11 mouse cellular contexts compared by ENCODE assay signal in the genomic region with DNA sequence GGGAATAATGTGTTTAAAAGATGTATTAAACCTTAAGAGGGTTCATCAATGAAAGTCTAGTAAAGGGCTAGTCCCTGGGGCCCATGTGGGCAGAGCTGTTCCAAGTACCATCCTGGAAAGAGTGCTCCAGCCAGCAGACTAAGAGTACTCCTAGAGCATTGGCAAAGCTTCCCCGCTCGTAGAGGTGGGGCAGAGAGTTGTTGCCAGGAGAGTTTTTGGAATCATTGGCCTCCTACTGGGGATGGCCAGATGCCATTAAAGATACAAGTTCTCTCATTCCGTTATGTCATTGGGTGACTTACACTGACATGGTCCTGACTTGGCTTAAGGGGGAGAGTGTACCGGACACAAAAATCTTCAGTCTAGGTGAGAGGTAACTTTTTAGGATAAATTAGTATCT. TPM values are rescaled to one million over a fixed set of nuclear protein-coding genes. Genes with fewer than 3 reads are reported as not detected.
DNase-seq lines count a peak whose midpoint lies in the region; ATAC-seq and TF ChIP-seq lines count a peak whose summit lies in the region.
"Had no signal": no experiment of that assay in that cellular context is flagged by ENCODE, and none has a peak within 500 bp of the region (broad histone marks: within the 10 kb centered on the region; RNA-seq: fewer than 3 reads in every experiment).

No protein-coding gene starts in this region.

- peak; percentile 66 for DNase-seq in gastrocnemius, adult 2 months
- DNase-seq in gastrocnemius, postnatal 4 days (ENCODE audit: low spot score in 2 of 2): no peak
- DNase-seq in midbrain, postnatal 0 days (ENCODE audit: low spot score): peak; percentile 61
- DNase-seq in cerebellum, postnatal 25 days: peak; percentile 52 to 76
- DNase-seq: right cerebral cortex, adult 18-20 months had no signal

- H3K36me3 ChIP-seq in midbrain, postnatal 0 days (ENCODE audit: insufficient read depth, low read length): peaks cover 5% of the 10 kb centered on the region; the same call in 1 of the 2 replicates
- peaks cover 20% of the 10 kb centered on the region for H3K36me3 ChIP-seq in midbrain, embryonic 16.5 days (ENCODE audit: control insufficient read depth, insufficient read depth, low read length)

- WGBS in midbrain, postnatal 0 days: 62% methylated on average over 4 of the region's 4 CpGs
- 52% methylated on average over 4 of the region's 4 CpGs for WGBS in midbrain, embryonic 16.5 days

- no peak overlapping the region for H3K4me3 ChIP-seq in gastrocnemius, adult 2 months
- H3K4me3 ChIP-seq in midbrain, postnatal 0 days (ENCODE audit: low read depth, low read length): no peak overlapping the region
- no peak overlapping the region for H3K4me3 ChIP-seq in midbrain, embryonic 16.5 days (ENCODE audit: low read depth, low read length)
- H3K4me3 ChIP-seq: limb, embryonic 15.5 days had no signal

- no peaks in the 10 kb centered on the region for H3K27me3 ChIP-seq in midbrain, postnatal 0 days (ENCODE audit: insufficient read depth, low read length)
- no peaks in the 10 kb centered on the region for H3K27me3 ChIP-seq in midbrain, embryonic 16.5 days (ENCODE audit: control insufficient read depth, insufficient read depth, low read depth, low read length)
- H3K27me3 ChIP-seq: limb, embryonic 15.5 days had no signal

- peaks cover 8% of the 10 kb centered on the region; the same call in 1 of the 2 replicates for H3K4me1 ChIP-seq in midbrain, postnatal 0 days (ENCODE audit: insufficient read depth, low read length)
- peaks cover 31% of the 10 kb centered on the region for H3K4me1 ChIP-seq in midbrain, embryonic 16.5 days (ENCODE audit: control insufficient read depth, insufficient read depth, low read length)

- ATAC-seq in midbrain, postnatal 0 days (ENCODE audit: low FRiP score): no peak
- no peak for ATAC-seq in midbrain, embryonic 16.5 days
- ATAC-seq in erythroblast, adult 5-6 weeks (replicated peaks; ENCODE audit: low FRiP score, poor library complexity, severe bottlenecking): no peak
- no peak for ATAC-seq in megakaryocyte-erythroid progenitor cell, adult 5-6 weeks (replicated peaks; ENCODE audit: low FRiP score, low TSS enrichment, poor library complexity, severe bottlenecking)
- ATAC-seq: inflammation-experienced regulatory T-cells, adult 6 months had no signal

- no peak overlapping the region for H3K4me2 ChIP-seq in midbrain, postnatal 0 days (ENCODE audit: low read depth, low read length, poor library complexity, severe bottlenecking)
- no peak overlapping the region for H3K4me2 ChIP-seq in midbrain, embryonic 16.5 days (ENCODE audit: low read length)
- H3K4me2 ChIP-seq: limb, embryonic 15.5 days had no signal

- H3K27ac ChIP-seq in gastrocnemius, adult 2 months: no peak overlapping the region; the same call in 1 of the 2 replicates
- H3K27ac ChIP-seq in midbrain, postnatal 0 days (ENCODE audit: low read depth, low read length): no peak overlapping the region
- no peak overlapping the region for H3K27ac ChIP-seq in midbrain, embryonic 16.5 days (ENCODE audit: low read length)
- H3K27ac ChIP-seq: limb, embryonic 15.5 days had no signal

- no peak for TF ChIP-seq CTCF in gastrocnemius, adult 2 months (IDR thresholded peaks at IDR 0.05)
- TF ChIP-seq CTCF in midbrain, postnatal 0 days (IDR thresholded peaks at IDR 0.05): no peak

- intact Hi-C loops in gastrocnemius, adult 2 months (cut with DNase I): no loop called here

- no peaks in the 10 kb centered on the region for H3K9me3 ChIP-seq in midbrain, postnatal 0 days (ENCODE audit: low read length)
- no peaks in the 10 kb centered on the region for H3K9me3 ChIP-seq in midbrain, embryonic 16.5 days (replicated peaks; ENCODE audit: control insufficient read depth, low read length, poor library complexity, severe bottlenecking)
- H3K9me3 ChIP-seq: limb, embryonic 15.5 days had no signal

- no peak overlapping the region for H3K9ac ChIP-seq in midbrain, postnatal 0 days (replicated peaks; ENCODE audit: low read length, poor library complexity, severe bottlenecking)
- H3K9ac ChIP-seq in midbrain, embryonic 16.5 days (ENCODE audit: low read depth, low read length): no peak overlapping the region
- H3K9ac ChIP-seq: limb, embryonic 15.5 days had no signal

RNA-seq across cellular contexts. Expression of a gene that starts 1.4 kb away (rescaled TPM):
- total RNA-seq in gastrocnemius, adult 2 months (2021): under 1 TPM; 0.25 to 0.26 TPM
- total RNA-seq in gastrocnemius, postnatal 4 days (2021): 1 to 10 TPM; 2.2 to 2.3 TPM
- 157 and 160 TPM in 2 replicates for total RNA-seq in midbrain, postnatal 0 days (2014; rRNA removed)
- 167 and 176 TPM in 2 replicates for polyA plus RNA-seq in midbrain, postnatal 0 days (2015; fragmentation: Nextera tagmentation; extraction: Ambion mirVana)
- 123 and 137 TPM in 2 replicates for polyA plus RNA-seq in midbrain, embryonic 16.5 days (2015; fragmentation: Nextera tagmentation; extraction: Ambion mirVana)
- not detected in 2 replicates for total RNA-seq in erythroblast, adult 5-6 weeks (2015; ENCODE audit: low replicate concordance)
- total RNA-seq in erythroblast, adult 5-6 weeks (2017; ENCODE audit: low replicate concordance): not detected in 2 replicates
- 1.0 TPM in 1 of 2 replicates, not detected in the other for total RNA-seq in megakaryocyte-erythroid progenitor cell, adult 5-6 weeks (2014; fragmentation: Nextera tagmentation)
- 0.30 TPM in 1 of 2 replicates, not detected in the other for total RNA-seq in megakaryocyte-erythroid progenitor cell, adult 5-6 weeks (2017)

RNA-seq across cellular contexts. Expression of a gene that starts 7.4 kb away (rescaled TPM):
- 10 to 100 TPM; 11.0 to 11.7 TPM for total RNA-seq in gastrocnemius, adult 2 months (2021)
- 10 to 100 TPM; 32.9 to 34.6 TPM for total RNA-seq in gastrocnemius, postnatal 4 days (2021)
- total RNA-seq in midbrain, postnatal 0 days (2014; rRNA removed): 70.3 and 79.1 TPM in 2 replicates
- 156 and 158 TPM in 2 replicates for polyA plus RNA-seq in midbrain, postnatal 0 days (2015; fragmentation: Nextera tagmentation; extraction: Ambion mirVana)
- polyA plus RNA-seq in midbrain, embryonic 16.5 days (2015; fragmentation: Nextera tagmentation; extraction: Ambion mirVana): 134 and 136 TPM in 2 replicates
- 20.9 and 24.9 TPM in 2 replicates for total RNA-seq in erythroblast, adult 5-6 weeks (2015; ENCODE audit: low replicate concordance)
- 3.6 and 3.8 TPM in 2 replicates for total RNA-seq in erythroblast, adult 5-6 weeks (2017; ENCODE audit: low replicate concordance)
- 139 and 173 TPM in 2 replicates for total RNA-seq in megakaryocyte-erythroid progenitor cell, adult 5-6 weeks (2014; fragmentation: Nextera tagmentation)
- 24.7 and 36.9 TPM in 2 replicates for total RNA-seq in megakaryocyte-erythroid progenitor cell, adult 5-6 weeks (2017)

RNA-seq across cellular contexts. Expression of a gene that starts 17.7 kb away (rescaled TPM):
- total RNA-seq in gastrocnemius, adult 2 months (2021): 1 to 10 TPM; 1.9 to 2.5 TPM
- total RNA-seq in gastrocnemius, postnatal 4 days (2021): 1 to 10 TPM; 9.3 to 9.7 TPM
- 15.5 and 22.3 TPM in 2 replicates for total RNA-seq in midbrain, postnatal 0 days (2014; rRNA removed)
- 8.4 and 9.4 TPM in 2 replicates for polyA plus RNA-seq in midbrain, postnatal 0 days (2015; fragmentation: Nextera tagmentation; extraction: Ambion mirVana)
- polyA plus RNA-seq in midbrain, embryonic 16.5 days (2015; fragmentation: Nextera tagmentation; extraction: Ambion mirVana): 7.8 and 15.1 TPM in 2 replicates
- total RNA-seq in erythroblast, adult 5-6 weeks (2015; ENCODE audit: low replicate concordance): not detected in 2 replicates
- total RNA-seq in erythroblast, adult 5-6 weeks (2017; ENCODE audit: low replicate concordance): 0.34 TPM in 1 of 2 replicates, not detected in the other
- not detected in 2 replicates for total RNA-seq in megakaryocyte-erythroid progenitor cell, adult 5-6 weeks (2014; fragmentation: Nextera tagmentation)
- total RNA-seq in megakaryocyte-erythroid progenitor cell, adult 5-6 weeks (2017): not detected in 2 replicates

RNA-seq across cellular contexts. Expression of a gene that starts 40.0 kb away (rescaled TPM):
- total RNA-seq in gastrocnemius, adult 2 months (2021): 10 to 100 TPM; 24.5 to 29.3 TPM
- total RNA-seq in gastrocnemius, postnatal 4 days (2021): 10 to 100 TPM; 20.4 to 23.2 TPM
- 29.5 and 36.8 TPM in 2 replicates for total RNA-seq in midbrain, postnatal 0 days (2014; rRNA removed)
- polyA plus RNA-seq in midbrain, postnatal 0 days (2015; fragmentation: Nextera tagmentation; extraction: Ambion mirVana): 54.6 and 58.1 TPM in 2 replicates
- 51.3 and 52.2 TPM in 2 replicates for polyA plus RNA-seq in midbrain, embryonic 16.5 days (2015; fragmentation: Nextera tagmentation; extraction: Ambion mirVana)
- total RNA-seq in erythroblast, adult 5-6 weeks (2015; ENCODE audit: low replicate concordance): 8.8 TPM in 1 of 2 replicates, not detected in the other
- total RNA-seq in erythroblast, adult 5-6 weeks (2017; ENCODE audit: low replicate concordance): 3.2 and 5.9 TPM in 2 replicates
- total RNA-seq in megakaryocyte-erythroid progenitor cell, adult 5-6 weeks (2014; fragmentation: Nextera tagmentation): 35.9 and 55.4 TPM in 2 replicates
- total RNA-seq in megakaryocyte-erythroid progenitor cell, adult 5-6 weeks (2017): 39.3 and 44.8 TPM in 2 replicates

RNA-seq across cellular contexts. Expression of a gene that starts 40.1 kb away (rescaled TPM):
- total RNA-seq in gastrocnemius, adult 2 months (2021): 1 to 10 TPM in 1 of 2 experiments, under 1 TPM in 1; 0.87 to 1.2 TPM
- total RNA-seq in gastrocnemius, postnatal 4 days (2021): 10 to 100 TPM; 15.6 TPM
- 134 and 144 TPM in 2 replicates for total RNA-seq in midbrain, postnatal 0 days (2014; rRNA removed)
- 1.1 TPM in 1 of 2 replicates, not detected in the other for polyA plus RNA-seq in midbrain, postnatal 0 days (2015; fragmentation: Nextera tagmentation; extraction: Ambion mirVana)
- not detected in 2 replicates for polyA plus RNA-seq in midbrain, embryonic 16.5 days (2015; fragmentation: Nextera tagmentation; extraction: Ambion mirVana)
- 6.5 TPM in 1 of 2 replicates, not detected in the other for total RNA-seq in erythroblast, adult 5-6 weeks (2015; ENCODE audit: low replicate concordance)
- 35.6 and 94.8 TPM in 2 replicates for total RNA-seq in erythroblast, adult 5-6 weeks (2017; ENCODE audit: low replicate concordance)
- 13.4 and 16.5 TPM in 2 replicates for total RNA-seq in megakaryocyte-erythroid progenitor cell, adult 5-6 weeks (2014; fragmentation: Nextera tagmentation)
- total RNA-seq in megakaryocyte-erythroid progenitor cell, adult 5-6 weeks (2017): 180 and 196 TPM in 2 replicates
- polyA plus RNA-seq: limb, embryonic 15.5 days; neural tube, embryonic 11.5 days had no signal

Comparison
In these comparisons a context has a peak if more than half of its experiments do, and no peak if none do; other contexts are left out.
1. DNase-seq: peak in gastrocnemius, adult 2 months (single experiment), midbrain, postnatal 0 days (single experiment) and cerebellum, postnatal 25 days (2 of 2); none in gastrocnemius, postnatal 4 days (0 of 2).
2. RNA of a gene that starts 1.4 kb away (total RNA-seq): 157 to 160 TPM in midbrain, postnatal 0 days; 2.2 to 2.3 TPM in gastrocnemius, postnatal 4 days, 0.30 to 1.0 TPM in megakaryocyte-erythroid progenitor cell, adult 5-6 weeks, 0.25 to 0.26 TPM in gastrocnemius, adult 2 months and not detected in erythroblast, adult 5-6 weeks; every median in the first group is over 10 times any median in the second.